Mouse (Mus musculus) gastrocnemius, adult 18-20 months (tissue): Measurements from ENCODE around the gene Klrb1a. TPM values are rescaled to one million over a fixed set of nuclear protein-coding genes. Genes with fewer than 3 reads are reported as not detected.
A peak's percentile ranks its signal among the peaks of the same experiment; 100 is the strongest.
"Not testable (repeated sequence)": the region's sequence is repeated elsewhere in the genome, so short reads cannot be mapped to it uniquely, and the experiment has no call there.

Source experiments
- DNase-seq: peaks from one replicate; pipeline ENCODE4 v3.0.0; 2021; ENCODE audit warnings: low spot score
- long read RNA-seq, 2 experiments: library from polyadenylated mRNA; stranded (forward); transcript quantifications; one replicate each; pipeline ENCODE4 v2.0.0; 2021
- total RNA-seq, 2 experiments: library from RNA; stranded (reverse); gene quantifications; 2 replicates each; pipeline ENCODE4 v1.2.3; 2021

Klrb1a gene
- not detected for total RNA-seq
- long read RNA-seq, experiment 1, partial matches to known transcripts, result 0 of 1 reads
- long read RNA-seq, experiment 1, other reads (novel, unspliced or antisense), result 1 of 1 reads
- long read RNA-seq, experiment 2, result 0 reads

DNA sequence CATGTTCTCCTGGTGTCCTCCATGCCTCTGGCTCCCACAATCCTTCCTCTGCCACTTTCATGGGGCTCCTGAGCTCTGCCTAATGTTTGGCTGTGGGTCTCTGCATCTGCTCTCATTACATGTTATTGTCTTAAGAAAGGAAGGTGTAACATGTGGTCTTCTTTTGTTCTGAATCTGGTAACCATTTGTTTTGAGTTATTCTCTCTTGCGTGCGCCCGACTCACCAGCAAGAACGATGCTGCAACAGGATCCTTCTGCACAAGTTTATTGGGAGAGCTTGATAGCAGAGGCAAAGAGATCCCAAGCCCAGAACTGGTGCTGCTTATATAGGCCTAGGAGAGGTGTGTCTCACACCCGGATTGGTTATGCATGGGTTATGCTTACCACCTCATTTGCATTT, at the start of gene Klrb1a:
Gene Klrb1a, minus strand, starts transcription at position 101 of the 400 bp plus-strand sequence.
- DNase-seq, result not testable (repeated sequence)

DNA sequence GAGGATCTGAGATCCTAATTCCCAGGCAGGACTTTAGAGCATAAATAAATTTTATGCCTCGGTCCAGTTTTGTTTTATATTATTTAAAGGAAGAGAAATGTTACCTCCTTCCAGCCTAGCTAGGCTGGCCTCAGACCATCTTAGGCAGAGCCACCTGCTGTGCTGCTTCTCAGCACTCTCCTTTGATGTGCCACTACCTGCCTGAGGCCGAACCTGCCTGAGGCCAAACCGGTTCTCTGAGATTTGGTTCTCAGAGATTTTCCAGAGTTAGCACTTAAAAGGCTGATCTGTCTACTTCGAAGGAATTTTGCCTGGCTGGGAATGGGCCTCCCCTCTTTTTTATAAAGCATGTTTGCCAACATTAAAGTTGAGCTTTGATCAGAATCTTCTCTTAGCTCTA, 46.6 kb upstream of the Klrb1a start:
- DNase-seq, result no peak

DNA sequence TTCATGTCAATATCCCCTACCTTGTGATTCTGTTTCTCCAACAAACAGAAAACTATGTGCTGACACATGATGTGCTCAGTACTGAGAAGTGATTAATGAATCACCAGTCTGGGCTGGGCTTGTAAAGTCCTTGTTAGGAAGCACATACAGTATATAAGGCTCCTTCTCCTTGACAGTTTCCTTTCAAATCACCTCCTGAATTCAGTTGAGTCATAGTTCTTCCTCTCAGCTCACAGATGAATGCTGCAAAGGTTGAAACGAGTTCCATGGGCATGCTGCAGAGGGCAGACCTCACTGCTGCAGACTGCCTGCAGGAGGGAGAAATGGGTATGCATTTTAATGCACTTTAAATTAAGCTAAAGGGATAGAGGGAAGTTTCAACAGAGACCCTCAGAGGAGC, 38.9 kb upstream of the Klrb1a start, which contains the start of gene Clec2h:
Gene Clec2h, plus strand, starts transcription at position 180 of the 400 bp plus-strand sequence.
- no peak for DNase-seq

DNA sequence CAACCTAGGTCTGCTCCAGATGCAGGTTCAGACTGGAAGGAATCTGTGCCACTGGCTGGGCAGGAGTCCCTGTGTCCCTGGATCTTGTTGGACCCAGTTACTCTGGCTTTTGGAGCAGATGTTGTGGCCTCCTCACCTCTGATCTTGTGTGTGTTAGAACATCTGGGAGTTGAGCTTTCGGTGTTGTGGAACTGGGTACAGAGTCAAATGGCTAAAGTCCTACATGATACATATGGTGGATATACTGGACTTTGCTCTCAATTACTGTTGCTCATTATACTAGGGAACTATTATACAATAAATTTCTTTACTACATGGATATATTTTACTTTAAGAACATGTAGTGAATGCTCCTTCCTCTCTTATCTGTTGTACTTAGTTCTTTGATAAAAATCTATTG, 37.9 kb upstream of the Klrb1a start:
- DNase-seq, result no peak

DNA sequence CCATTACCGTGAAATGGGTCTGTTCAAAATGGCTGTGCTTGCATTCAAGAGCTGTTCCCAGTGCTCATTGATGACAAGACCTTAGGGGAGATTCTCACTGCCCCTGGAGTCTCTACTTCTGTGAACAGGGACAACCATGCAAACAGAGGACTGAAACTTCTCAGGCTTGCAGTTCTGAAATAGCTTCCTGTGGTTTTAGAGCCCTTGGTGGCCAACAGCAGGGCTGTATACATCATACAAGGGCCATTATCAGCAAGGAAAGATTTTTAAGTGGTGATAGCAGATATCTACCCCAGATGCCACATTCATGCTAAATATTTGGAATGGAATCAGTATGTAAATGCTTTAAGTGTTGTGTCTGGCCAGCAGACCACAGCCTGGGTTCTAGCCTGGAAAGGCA, 29.6 kb upstream of the Klrb1a start:
- no peak for DNase-seq

DNA sequence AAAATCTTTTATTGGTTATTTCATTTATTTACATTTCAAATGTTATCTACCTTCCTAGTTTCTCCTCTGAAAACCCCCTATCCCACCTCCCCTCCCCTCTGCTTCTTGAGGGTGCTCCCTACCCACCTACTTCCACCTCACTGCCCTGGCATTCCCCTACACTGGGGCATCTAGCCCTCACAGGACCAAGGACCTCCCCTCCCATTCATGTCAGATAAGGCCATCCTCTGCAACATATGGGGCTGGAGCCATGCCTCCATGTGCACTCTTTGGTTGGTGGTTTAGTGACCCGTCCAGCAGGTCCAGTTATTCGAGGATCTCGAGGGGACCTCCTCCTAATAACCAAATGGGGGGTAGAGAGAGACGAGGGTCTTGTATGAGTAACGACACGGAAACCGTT, 27.5 kb upstream of the Klrb1a start:
- DNase-seq, result not testable (repeated sequence)

DNA sequence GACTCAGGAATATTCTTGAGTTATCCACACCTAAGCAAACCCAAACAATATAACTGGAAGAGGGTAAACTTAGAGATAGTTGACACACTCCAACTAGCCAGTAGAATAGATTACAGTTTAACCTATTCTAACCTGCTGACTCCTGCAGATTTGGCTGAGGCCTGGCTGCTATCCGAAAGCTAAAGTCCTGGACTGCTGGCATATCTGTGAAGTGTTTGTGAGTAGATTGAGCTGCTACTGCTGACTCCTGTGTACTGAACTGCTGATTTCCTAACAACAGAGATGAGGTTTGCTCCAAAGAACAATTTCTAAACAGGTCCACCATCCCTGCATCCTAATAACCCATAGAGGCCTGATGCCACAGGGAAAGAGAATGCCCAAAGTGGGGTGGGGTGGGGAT, 26.9 kb upstream of the Klrb1a start:
- DNase-seq, result no peak

DNA sequence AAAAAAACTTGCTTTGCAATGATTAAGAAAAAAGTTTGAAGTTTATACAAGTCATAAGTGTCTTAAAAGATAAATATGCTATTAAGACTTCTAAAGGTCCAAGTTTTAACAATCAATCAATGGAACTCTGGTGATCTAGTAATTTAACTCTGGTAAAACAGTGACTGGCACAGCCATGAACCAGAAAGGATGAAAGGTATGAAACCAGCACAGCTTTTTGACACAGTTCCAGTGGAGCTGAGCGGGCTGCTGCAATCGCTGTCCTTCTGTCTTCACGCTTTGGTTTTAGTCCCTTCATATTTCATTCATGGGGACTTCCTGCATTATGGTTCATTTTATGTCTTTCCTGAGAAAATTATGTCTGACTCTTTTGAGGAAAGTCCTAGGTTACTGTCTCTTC, 26.3 kb upstream of the Klrb1a start:
- no peak for DNase-seq

DNA sequence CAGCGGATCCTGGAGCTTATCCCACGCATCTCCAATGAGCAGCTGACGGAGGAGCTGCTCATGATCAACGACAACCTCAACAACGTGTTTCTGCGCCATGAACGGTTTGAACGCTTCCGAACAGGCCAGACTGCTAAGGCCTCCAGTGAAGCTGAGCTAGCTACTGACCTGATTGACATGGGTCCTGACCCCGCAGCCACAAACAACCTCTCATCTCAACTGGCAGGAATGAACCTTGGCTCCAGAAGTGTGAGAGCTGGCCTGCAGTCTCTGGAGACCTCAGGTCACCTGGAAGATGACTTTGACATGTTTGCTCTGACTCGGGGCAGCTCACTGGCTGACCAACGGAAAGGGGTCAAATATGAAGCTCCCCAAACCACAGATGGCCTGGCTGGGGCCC, 22.4 kb upstream of the Klrb1a start:
- DNase-seq, result not testable (repeated sequence)

DNA sequence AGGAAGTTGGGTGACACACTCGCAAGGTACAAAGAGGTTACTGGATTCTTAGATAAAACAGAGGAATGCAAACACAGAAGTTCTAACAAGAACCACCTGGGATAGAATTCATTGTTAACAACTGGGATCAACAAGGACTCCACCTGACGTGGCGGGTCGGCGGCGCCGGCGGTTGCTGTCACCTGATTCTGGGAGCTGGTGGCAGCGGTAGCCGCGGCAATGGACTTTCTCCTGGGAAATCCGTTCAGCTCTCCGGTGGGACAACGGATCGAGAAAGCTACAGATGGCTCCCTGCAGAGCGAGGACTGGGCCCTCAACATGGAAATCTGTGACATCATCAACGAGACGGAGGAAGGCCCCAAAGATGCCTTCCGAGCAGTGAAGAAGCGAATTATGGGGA, 21.4 kb upstream of the Klrb1a start:
- not testable (repeated sequence) for DNase-seq

DNA sequence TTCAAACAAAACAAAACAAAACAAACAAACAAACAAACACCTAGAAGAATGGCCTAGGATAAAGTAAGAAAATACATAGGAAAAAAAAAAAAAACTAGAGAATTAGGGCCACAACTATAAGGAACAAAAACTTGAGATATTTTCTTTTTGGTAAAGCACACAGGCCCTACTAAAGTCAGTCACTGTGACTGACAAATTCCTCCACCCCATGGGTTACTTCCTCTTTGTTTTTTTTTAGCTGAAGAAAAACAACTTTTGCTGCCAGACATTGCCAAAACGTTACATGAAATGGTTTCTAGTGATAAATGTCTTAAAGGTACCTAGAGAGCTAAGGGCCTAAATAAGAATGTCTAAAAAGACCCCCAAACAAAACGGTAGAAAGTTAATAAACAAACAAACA, 20.7 kb upstream of the Klrb1a start:
- DNase-seq, result no peak

DNA sequence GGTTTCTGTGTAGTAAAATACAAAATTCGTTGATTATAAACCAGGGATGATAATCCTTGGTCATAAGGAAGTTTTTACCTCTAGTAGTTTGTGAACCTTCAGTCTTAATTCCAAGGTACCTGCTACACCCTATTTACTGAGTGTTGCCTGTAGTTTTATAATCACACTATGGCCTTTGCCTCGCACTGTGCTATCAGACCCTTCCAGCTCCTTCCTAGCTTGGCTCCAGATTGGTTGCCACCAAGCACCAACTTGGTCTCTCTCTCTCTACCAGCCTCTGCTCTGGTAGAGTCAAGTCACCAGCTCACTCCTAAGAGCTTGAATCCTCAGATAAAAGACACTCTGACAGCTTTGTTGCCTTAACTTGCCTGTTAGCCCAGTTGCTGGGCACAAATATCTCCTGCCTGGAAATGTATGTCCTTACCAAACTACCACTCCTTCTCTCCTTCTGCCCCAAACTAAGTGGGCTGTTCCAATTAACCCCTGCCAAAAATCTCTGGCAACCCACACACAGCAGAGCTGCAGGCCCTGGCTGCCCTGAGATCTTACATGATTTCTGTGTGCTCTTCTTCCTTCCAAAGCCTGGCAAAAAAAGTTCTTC, 17.9 kb upstream of the Klrb1a start:
- DNase-seq, result no peak

DNA sequence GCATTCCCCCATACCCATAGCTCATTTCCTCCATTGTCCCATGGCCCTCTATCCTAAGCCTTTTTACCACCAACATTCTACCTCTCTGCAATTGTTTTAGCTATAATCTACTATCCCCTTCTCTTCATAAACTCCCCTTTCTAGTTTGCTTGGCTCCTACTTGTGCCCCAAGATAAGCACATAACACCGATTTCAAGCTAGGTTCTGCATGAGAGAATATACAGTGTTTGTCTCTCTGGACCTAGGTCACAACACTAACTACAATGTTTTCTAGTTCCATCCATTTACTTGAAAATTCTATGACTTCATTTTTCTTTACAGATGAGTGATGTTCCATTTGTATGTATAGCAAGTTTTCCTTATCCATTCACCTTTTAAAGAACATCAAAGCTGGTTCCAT, 17.3 kb upstream of the Klrb1a start:
- DNase-seq, result no peak

DNA sequence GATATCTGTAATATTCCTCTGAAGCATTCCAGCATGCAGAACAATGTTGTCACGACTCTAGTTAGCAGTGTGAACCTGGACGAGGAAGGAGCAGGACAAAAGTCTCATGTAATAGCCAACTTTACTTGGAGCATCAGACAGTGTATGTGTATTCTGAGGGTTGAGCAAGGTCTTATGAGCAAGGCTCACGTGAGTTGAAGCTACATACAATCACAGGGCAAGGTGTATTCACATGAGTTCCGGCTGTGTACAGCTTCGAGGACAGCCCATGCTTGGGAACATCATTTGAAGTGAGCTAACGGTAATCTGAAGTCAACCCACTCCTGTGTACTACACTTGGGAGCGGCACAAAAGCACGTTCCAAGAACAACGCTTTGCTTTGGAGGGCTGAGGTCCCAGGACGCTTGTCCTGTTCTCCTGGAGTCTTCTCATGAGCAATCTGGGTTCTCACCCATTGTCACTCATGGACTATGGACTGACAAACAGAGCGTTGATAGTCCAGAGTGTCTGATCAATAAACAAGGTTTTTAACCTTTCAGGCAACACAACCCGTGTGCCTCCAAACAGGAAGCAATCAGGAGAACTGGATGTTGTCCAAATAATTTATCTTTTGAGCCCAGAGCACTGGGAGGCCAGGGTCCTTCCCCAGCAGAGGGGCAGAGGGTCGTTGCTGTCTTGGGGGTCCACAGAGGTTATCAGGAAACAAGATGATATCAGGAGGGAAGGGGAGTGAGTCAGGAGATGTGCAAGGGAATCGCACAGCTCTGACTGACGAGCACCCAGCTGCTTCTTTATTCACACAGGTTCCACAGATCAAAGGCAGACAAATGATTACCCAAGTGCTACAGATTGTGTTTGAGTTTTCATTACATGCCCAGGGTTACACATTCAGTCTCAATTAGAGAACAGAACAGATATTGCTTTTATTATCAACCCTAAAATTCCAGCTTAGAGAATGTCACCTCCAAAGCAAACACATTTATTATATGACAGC, 7.9 kb upstream of the Klrb1a start:
- not testable (repeated sequence) for DNase-seq

DNA sequence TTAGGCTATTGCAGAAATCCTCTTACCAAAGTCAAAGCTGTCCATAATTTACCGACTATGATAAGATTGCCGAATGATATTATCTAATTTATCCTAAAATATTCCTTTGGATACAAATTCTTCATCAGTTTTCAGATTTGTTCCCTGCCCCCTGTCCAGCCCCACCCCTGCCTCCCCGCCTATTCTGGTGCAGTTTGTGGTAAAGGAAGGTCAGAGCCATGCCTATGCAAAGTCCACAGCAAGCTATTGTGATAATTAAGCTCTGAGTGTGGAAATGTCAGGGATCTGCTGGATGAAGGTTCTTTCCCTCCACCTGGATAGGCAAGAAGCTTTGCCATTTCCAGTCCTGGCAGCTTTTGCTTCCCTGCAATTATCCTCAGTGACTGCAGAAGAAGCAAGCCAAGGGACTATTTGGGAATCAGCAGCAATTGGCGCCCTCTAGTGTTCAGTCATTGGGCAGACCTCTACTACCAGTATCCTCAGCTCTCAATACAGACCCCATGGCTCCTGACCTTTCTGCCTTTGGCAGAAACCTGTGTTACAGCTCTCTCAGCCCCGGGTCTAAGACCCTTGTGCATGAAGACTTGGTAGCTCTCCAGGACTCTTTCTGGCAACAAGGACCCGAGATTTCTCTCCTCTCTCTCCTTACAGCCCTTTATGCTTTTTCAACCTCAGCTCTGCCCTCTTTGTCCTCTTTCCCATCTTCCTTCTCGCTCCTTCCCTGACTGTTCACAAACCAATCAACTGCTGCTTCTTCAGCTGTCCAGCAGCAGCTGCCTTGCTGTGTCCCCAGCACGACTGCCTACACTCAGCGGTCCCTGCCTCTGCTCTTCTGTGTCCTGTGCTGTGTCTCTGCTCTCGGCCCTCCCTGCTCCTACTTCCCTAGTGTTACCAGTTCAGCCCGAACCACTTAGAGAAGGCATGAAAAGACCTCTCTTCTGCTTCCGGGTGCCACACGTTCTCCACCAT, 6.7 kb upstream of the Klrb1a start:
- DNase-seq, result peak; percentile 24

DNA sequence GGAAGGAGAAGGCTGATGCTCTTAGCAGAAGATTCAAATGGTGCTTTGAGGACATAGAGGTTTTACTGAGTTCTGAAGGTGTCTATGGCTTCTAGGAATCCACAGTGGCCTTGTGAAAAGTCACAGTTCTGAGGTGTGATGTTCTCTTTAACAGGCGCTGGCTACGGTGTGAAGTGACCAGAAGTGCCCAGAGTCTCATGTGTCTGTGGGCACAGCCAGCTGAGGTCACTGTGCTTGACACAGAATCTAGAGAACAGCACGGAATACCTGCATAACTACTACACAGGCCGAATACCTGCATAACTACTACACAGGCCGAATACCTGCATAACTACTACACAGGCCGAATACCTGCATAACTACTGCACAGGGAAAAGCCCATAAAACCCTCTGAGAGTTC, 1.9 kb upstream of the Klrb1a start:
- not testable (repeated sequence) for DNase-seq

DNA sequence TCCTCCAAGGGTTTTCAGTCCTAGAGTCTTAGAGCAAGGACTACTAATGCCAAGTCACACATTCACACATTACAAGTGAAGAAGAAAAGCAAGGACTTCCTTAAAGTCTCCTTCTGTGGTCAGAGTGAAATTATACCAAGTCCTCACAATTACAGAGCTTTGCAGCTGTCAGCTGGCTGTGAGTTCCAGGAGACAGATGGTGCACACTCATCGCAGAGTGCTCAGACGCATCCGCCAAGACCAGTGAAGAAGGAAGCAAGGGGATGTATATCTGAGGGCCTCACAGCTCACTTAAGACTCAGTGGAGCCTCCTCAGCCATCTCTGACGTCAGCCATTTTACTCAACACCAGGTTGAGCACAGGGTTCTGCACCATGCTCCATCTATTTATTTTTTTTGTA, 1.1 kb upstream of the Klrb1a start:
- no peak for DNase-seq

DNA sequence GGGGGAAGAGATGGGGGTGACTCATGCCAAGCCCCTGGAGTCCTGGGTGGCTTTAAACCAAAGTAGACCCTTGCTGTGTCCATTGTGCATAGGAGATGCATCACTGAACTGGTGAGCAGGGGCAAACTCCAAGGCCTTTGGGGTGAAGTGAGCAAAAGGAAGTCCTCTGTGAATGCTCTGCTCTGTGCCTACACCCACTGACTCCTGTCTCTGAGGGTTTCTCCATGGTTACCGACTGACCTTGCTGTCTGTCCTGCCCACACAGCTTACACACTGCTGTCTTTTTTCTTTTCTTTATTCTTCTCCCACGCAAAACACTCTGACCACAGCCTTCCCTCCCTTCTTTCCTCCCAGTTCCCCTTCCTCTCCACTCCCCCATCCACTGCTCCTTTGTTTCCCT, 600 bp downstream of the Klrb1a start:
- no peak for DNase-seq

DNA sequence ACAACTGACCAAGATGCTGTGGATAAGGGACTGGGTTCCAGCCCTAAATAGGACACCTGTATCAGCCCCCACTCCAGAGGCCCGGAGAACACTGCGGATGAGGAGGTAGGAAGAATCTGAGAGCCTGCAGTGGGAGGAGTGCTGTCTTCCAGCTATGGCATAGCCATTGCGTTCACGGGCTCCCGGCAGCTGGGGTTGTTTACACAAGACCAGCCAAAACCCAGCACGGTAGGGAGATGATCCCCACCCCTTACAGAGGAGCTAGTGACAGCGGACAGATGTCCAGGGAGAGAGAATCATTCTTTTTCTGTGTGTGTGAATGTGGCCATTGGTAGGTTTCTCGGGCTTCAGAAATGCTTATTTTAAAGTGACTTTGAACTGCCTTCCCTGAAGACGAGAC, 17.0 kb downstream of the Klrb1a start:
- DNase-seq, result no peak

DNA sequence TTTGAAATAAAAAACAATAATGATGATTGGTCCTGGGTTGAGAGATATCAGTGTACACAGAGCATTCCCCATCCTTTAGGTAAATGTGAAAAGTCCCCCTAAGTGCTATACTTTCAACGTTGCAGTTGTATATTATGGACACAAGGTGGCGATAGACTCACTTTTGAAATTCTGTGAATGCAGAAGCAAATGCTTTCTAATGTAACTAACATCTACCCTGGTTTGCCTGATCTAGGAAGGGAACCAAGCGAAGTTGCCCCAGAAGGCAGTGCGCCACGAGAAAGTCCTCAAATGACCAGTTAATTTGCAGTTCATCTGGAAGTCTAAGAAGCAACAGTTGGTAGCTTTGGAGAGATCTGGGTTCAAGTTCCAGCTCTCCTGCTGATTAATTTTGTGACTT, 18.8 kb downstream of the Klrb1a start:
- peak; percentile 8 for DNase-seq

DNA sequence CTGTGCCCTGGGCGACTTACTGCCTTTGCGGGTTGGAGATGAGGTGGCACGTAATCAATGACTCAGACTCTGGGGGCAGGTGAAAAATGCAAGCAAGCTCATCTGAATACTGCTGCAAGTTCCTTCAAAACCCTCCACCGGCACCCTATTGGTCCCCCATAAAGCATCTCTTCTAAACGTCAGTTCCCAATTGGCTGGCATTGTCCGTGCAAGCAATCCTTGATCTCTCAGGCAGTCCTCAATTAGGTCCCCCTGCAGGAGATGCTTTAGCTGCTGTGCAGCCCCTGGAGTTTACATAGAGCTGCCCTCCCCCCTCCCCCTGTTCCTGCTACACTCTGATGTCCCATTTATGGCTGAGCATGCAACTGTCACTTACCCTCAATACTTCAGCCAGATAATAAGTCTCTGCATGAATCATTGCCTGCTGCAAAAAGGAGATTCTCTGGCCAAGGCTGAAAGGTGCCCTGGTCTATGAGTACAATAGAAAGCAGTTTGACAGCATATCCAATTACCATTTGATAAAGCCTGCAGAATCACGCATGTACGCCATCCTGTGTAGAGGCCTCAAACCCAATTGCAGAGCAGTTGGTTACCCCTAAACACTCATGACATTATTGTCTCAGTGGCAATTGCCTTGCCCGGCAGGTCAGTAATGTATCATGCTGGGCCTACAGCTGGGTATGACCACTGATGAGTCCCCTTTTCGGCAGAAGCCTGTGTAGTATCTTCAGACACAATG, 20.7 kb downstream of the Klrb1a start:
- DNase-seq, result no peak
